8 mouse cellular contexts compared by ENCODE assay signal in the genomic region with DNA sequence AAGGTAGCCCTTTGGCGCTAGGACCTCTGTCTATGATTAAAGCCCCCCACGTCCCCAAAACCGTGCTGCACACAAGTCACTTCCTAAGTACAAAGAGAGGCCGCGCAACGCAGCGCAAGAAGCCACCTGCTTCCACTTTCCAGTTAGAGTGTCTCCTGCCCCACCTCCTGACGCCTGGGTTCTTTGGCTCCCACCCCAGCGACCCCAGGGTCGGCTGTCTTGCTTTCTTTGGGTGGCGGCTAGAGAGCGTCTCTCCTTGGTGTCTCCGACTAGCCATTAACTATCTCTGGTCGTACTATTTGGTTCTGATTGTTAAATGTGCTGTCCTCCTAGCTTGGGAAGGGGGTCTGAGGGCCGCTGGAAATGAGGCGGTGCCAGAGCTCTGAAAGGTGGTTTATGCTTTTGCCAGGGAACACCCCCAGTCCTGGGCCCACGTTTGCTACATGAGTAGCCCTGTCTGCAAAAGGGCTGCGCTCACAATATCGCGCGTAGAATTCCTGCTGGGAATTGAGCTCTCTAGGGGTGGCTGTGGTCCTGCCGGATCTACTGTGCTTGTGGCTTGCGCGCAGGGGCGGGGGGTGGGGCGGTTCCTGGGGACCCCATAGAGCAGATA. TPM values are rescaled to one million over a fixed set of nuclear protein-coding genes. Genes with fewer than 3 reads are reported as not detected.
A peak's percentile ranks its signal among the peaks of the same experiment; 100 is the strongest.
DNase-seq lines count a peak whose midpoint lies in the region; ATAC-seq and TF ChIP-seq lines count a peak whose summit lies in the region.

No protein-coding gene starts in this region.

- peak overlapping the region; percentile 97 for H3K4me2 ChIP-seq in hindbrain, postnatal 0 days (ENCODE audit: low read depth, low read length)
- H3K4me2 ChIP-seq in neural tube, embryonic 14.5 days (ENCODE audit: low read depth, low read length): peak overlapping the region; percentile 98

- no peaks in the 10 kb centered on the region for H3K36me3 ChIP-seq in hindbrain, postnatal 0 days (ENCODE audit: insufficient read depth, low read length)
- H3K36me3 ChIP-seq in neural tube, embryonic 14.5 days (ENCODE audit: control insufficient read depth, insufficient read depth, low read length): no peaks in the 10 kb centered on the region

- DNase-seq in layer of hippocampus, postnatal 14 days (ENCODE audit: low spot score in 2 of 2): peak; percentile 10 to 12
- DNase-seq in layer of hippocampus, adult 11-12 months (ENCODE audit: low spot score): no peak
- DNase-seq in cerebellum, postnatal 36 days: peak; percentile 45 to 46
- no peak for DNase-seq in hindbrain, postnatal 0 days (ENCODE audit: low spot score)
- no peak for DNase-seq in frontal cortex, adult 2 months (ENCODE audit: extremely low spot score in 1 of 2, low spot score in 1 of 2)
- no peak for DNase-seq in thymus, postnatal 36 days
- no peak for DNase-seq in gastrocnemius, postnatal 25 days

- peak overlapping the region; percentile 53 for H3K4me3 ChIP-seq in hindbrain, postnatal 0 days (ENCODE audit: low read length)
- H3K4me3 ChIP-seq in neural tube, embryonic 14.5 days (ENCODE audit: low read depth, low read length): peak overlapping the region; percentile 69

- WGBS in hindbrain, postnatal 0 days: under 1% methylated on average over 26 of the region's 26 CpGs
- under 1% methylated on average over 26 of the region's 26 CpGs for WGBS in neural tube, embryonic 14.5 days

- peak overlapping the region; percentile 52 for H3K9ac ChIP-seq in hindbrain, postnatal 0 days (replicated peaks; ENCODE audit: low read length)
- peak overlapping the region; percentile 72 for H3K9ac ChIP-seq in neural tube, embryonic 14.5 days (replicated peaks; ENCODE audit: low read depth, low read length)

- H3K27me3 ChIP-seq in hindbrain, postnatal 0 days (ENCODE audit: insufficient read depth, low read length): peaks cover 12% of the 10 kb centered on the region
- H3K27me3 ChIP-seq in neural tube, embryonic 14.5 days (ENCODE audit: control insufficient read depth, insufficient read depth, low read length): peaks cover 14% of the 10 kb centered on the region

- no peaks in the 10 kb centered on the region for H3K9me3 ChIP-seq in hindbrain, postnatal 0 days (ENCODE audit: low read length)
- no peaks in the 10 kb centered on the region for H3K9me3 ChIP-seq in neural tube, embryonic 14.5 days (ENCODE audit: control insufficient read depth, low read length)

- no peak for ATAC-seq in hindbrain, postnatal 0 days
- peak; percentile 15; the same call in 1 of the 2 replicates for ATAC-seq in neural tube, embryonic 14.5 days (ENCODE audit: low read depth)

- no peak overlapping the region; the same call in 1 of the 2 replicates for H3K27ac ChIP-seq in hindbrain, postnatal 0 days
- no peak overlapping the region for H3K27ac ChIP-seq in neural tube, embryonic 14.5 days (ENCODE audit: low read depth, low read length)

- TF ChIP-seq CTCF in hindbrain, postnatal 0 days (IDR thresholded peaks at IDR 0.05; ENCODE audit: low read depth): no peak

- H3K4me1 ChIP-seq in hindbrain, postnatal 0 days (ENCODE audit: insufficient read depth, low read length): peaks cover 7% of the 10 kb centered on the region; the same call in 1 of the 2 replicates
- H3K4me1 ChIP-seq in neural tube, embryonic 14.5 days (ENCODE audit: control insufficient read depth, insufficient read depth, low read length): peaks cover 17% of the 10 kb centered on the region

RNA-seq across cellular contexts. Expression of a gene that starts 0.9 kb away (rescaled TPM):
- 10 to 100 TPM; 18.5 to 31.0 TPM for total RNA-seq in layer of hippocampus, postnatal 14 days (2021)
- total RNA-seq in hindbrain, postnatal 0 days (2014; rRNA removed): 10.6 and 11.4 TPM in 2 replicates
- polyA plus RNA-seq in hindbrain, postnatal 0 days (2015; fragmentation: Nextera tagmentation; extraction: Ambion mirVana): 5.8 and 6.2 TPM in 2 replicates
- polyA plus RNA-seq in neural tube, embryonic 14.5 days (2014; fragmentation: Nextera tagmentation; extraction: Ambion mirVana): 9.4 and 10.5 TPM in 2 replicates
- 17.2 and 20.1 TPM in 2 replicates for polyA plus RNA-seq in frontal cortex, adult 2 months (2012; rRNA removed)
- not detected for total RNA-seq in gastrocnemius, postnatal 25 days (2021)

Comparison
In these comparisons a context has a peak if more than half of its experiments do, and no peak if none do; other contexts are left out.
1. DNase-seq: peak in layer of hippocampus, postnatal 14 days (2 of 2) and cerebellum, postnatal 36 days (2 of 2); none in layer of hippocampus, adult 11-12 months (single experiment), hindbrain, postnatal 0 days (single experiment), frontal cortex, adult 2 months (0 of 2), thymus, postnatal 36 days (0 of 2) and gastrocnemius, postnatal 25 days (single experiment).
2. RNA of a gene that starts 0.9 kb away (total RNA-seq): 18.5 to 31.0 TPM in layer of hippocampus, postnatal 14 days and 10.6 to 11.4 TPM in hindbrain, postnatal 0 days; not detected in gastrocnemius, postnatal 25 days; every median in the first group is over 10 times any median in the second.